Mouse (Mus musculus) T-helper 2 cell (primary cell): Measurements from ENCODE around the gene Zcwpw1.

Experiments
- in situ Hi-C: fragments of 300-600 bp; cut with MboI, MseI; formaldehyde crosslinking; loops from one replicate; pipeline ENCODE4 v1.15.1; 2025; ENCODE audit warnings: high pct_unique_total_duplicates

The Zcwpw1 gene

GRCm38 (mm10) chr5:137782776-137783522, 4.6 kb upstream of the Zcwpw1 start:
- in situ Hi-C loops: no loop called here

DNA sequence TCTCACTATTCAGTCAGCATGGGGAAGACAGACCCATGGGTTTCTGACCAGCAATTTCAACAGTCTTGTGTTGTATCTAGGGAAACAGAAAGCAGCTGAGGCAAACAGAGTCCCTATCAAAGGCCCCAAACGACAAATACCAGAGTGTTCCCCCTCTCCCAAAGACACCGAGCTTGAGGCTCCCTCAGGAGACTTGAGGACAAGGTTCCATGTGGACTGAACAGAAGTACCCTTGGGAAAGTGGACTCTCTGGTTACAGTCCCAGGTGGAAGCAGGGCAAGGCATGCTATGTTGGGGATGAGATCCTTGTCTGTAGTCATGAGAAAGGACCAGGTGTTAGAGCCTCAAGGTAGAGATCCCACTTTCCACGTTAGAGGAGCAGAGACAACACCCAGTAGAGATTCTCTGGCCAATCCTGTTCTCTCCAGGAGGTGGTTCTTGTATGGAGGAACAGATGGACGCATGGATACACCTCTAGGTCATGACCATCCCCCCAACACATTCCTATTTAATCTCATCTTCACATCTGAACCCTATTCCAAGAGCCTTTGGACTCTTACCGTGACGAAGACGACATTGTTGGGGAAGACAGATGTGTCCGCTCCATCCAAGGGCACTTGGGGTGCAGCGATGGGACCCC, 3.6 kb upstream of the Zcwpw1 start:
- in situ Hi-C loops: no loop called here

DNA sequence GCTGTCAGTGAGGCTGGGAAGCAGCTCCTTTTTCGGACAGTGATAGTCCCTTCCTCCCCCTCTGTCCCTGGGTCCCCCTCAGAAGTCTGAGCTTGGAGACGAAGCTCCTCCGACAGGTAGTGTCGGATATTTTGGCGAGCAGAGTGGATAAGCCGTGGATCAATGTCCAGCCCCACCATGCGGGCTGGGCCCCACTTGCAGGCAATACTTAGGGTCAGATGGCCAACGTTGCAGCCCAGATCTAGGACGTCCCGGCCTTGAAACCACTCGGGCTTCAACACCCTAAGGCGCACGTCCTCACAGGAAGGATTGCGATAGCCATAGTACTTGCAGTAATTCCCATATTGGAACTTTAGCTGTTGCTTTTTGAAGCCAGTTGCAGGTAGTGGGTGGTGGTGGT, 3.1 kb upstream of the Zcwpw1 start:
- in situ Hi-C loops: no loop called here

DNA sequence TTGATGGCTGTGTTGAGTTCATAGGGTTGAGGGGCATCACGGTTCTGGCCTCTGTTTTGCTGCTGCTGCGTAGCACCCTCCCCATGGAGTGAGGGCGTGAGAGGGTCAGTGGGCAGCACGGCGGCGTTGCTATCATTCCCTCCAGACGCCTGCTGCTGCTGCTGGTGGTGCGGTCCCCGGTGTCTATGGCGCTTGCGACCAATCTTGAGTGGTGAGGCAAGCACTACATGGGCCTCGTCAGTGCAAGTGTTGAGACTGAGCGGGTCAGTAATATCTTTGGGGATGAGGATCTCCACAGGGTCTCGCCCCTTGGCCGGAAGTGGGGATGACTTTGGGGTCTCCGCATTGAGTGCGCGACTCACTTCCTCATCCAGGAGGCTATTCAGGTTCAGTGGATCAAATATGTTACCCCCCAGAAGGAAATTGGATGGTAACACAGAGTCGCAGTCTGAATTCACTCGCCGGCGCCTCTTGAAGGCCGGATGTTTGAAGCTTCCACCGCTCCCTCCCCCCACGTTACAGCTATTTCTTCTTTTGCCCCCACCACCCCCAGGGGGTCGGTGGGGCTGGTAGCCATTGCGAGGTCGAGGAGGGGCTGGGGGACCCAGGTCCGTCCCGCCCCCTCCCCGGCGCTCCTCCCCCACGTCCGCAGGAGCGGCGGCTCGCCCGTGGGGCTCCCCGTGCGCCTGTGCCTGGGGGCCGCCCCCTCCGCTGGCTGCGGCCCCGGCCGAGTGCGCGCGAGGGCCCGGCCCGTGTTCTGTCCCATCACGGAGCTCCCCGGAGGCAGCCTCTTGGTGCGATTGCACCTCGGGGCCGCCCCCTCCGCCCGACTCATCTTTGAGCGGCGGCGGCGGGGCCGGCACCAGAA, 2.2 kb upstream of the Zcwpw1 start:
- in situ Hi-C loops: no loop called here

DNA sequence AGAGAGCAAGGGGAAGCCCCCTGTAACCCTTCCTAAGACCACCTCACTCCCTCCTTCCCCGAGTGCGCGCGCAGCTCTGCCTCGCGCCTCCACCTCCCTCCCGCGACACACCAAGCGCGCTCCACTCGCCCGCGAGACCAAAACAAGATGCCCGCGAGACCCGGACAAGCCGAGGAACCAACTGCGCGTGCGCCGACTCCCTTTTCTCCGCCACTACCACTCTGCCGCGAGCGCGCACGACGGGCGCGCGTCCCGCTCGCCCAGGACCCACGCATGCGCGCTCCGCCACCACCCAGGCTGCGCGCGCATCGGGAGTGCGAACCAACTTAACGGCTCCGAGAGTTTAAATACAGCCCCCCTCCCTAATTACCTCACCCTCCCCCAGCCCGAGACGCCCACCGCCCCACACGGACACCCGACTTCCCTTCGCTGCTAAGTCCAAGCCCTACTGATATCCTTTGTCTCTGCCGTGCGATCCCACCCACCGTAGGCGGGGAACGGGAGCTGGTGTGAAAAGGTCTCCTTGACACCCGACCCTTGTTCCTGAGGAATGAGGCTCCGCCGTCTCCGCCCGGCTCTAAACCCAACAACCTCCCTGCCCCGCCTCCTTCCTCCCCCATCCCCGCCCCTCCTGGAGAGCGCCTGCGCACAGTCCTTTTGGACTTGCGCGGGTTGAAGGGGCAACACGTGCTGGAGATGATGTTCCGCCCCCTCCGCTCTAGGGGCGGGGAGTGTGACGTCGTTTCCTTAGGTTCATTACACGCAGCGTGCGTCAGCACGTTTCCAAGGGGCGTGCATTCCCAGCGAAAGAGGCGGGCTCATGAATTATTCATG, 1.3 kb upstream of the Zcwpw1 start:
- in situ Hi-C loops: no loop called here

DNA sequence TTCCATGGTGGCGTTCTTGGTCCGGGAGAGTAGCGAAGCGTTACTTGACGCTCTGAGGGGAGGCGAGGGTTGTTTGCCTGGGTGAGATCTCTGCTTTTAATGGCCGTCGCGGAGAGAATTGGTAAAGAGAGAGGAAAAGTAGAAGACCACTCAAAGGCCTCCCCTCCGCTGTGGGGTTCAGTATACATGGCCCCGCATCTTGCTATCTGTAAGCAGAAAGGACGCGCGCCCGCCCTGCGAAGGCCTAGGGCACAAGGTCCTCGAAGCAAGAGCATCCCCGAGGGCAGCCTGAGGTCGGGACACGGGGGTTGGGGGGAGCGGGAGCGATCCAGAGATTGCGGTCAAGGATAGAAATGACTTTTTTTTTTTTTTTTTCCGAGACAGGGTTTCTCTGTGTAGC, 573 bp downstream of the Zcwpw1 start:
- in situ Hi-C loops: no loop called here

DNA sequence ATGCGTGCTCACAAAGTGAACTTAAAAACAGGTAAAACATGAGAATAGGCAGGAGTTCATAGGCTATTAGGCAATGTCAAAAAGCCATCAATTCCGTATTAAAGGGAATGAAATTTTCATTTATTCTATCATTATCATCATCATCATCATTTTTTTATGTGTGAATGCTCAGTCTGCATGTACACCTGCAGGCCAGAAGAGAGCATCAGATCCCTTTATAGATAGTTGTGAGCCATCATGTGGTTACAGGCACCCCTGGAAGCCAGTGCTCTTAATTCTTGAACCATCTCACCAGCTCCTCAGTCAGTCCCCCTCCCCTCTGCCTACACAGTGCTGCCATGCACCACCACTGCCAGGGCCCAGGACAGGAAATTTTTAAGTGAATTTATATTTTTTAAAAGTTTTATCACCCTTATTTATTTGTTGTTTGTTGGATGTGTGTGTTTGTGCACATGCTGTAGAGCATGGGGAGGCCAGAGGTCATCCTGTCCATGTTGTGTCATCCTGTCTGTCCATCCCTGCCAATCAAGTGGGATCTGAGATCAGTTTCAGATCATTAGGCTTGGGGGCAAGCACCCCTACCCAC, 1.4 kb downstream of the Zcwpw1 start:
- in situ Hi-C loops: no loop called here

- in situ Hi-C loops: no loop called here
Measured at GRCm38 (mm10) chr5:137791553-137791952, 4.0 kb downstream of the Zcwpw1 start.

DNA sequence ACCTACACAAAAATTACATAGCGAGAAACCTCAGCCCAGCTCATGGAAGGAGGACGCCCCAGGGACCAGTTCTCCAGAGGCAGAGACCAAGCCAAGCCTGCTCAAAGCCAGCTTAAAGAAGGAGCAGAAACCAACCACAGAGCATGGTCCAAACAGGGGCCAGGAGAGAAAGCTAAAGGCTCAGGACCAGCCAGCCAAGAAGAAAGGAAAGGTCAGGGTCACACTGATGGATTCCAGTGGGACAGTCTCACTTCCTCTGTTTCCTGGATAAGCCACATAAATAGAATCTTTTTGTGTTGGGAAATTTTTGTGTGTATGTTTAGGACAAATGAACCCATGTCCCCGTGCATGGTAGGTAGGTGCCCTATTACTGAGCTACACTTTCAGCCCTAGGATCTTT, 9.0 kb downstream of the Zcwpw1 start:
- in situ Hi-C loops: loop anchor here (5.0 kb wide), 1 partner anchor 76 kb away; the partner anchor contains the start of gene Pilrb2

- in situ Hi-C loops: no loop called here
Measured at GRCm38 (mm10) chr5:137800917-137801316, 13.3 kb downstream of the Zcwpw1 start.

DNA sequence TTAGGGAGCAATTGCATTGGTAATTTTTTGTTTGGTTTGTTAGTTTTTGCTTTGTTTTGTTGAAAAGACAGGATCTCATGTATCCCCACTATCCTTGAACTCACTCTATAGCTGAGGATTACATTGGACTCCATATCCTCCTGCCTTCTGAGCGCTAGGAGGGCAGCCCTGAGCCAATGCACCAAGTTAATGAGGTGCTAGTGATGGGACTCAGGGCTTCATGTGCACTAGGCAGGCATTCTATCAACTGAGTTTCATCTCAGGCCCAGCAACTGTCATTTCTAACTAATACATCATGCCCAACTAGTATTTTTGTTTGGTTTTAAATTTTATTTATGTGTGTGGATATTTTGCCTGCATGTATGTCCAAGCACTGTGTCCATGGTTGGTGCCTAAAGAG, 18.6 kb downstream of the Zcwpw1 start:
- in situ Hi-C loops: no loop called here

DNA sequence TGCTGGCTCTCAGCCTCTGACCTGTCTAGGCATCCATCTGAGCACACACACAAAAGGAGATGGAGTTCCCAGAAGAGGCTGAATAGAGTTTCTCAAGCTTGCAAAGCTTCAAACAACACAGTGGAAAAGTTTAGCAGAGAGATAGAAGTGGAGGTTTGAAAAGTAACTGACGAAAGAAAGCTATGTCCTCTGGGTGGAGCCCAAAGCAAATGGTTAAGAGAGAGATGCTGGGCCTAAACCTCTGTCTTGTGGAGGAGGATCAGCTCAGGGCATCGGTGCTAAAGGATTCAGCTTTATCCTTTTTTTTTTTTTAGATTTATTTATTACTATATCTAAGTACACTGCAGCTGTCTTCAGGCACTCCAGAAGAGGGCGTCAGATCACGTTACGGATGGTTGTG, 20.7 kb downstream of the Zcwpw1 start:
- in situ Hi-C loops: no loop called here

GRCm38 (mm10) chr5:137817466-137818222, 30.0 kb downstream of the Zcwpw1 start:
- in situ Hi-C loops: loop anchor here (10.0 kb wide), 1 partner anchor 817 kb away; no protein-coding TSS in a partner anchor

DNA sequence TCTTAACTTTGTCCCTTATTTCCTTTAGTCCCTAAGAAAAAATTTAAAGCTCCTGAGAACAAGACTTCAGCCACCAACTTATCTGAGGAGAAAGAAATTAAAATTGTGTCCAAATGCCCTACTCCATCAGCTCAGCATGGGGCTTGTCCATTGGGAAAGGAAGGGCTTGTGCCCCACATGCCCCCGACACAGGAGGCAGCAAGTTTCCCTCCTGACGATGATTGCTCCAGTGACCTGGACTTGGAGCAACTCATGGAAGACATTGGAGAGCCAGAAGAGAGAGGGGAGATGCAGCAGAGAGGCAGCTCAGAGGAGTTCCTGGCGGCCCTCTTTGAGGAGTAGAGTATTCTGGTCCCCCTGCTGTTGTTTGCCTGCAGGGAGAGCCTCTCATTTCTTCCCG, 34.5 kb downstream of the Zcwpw1 start:
- in situ Hi-C loops: no loop called here

DNA sequence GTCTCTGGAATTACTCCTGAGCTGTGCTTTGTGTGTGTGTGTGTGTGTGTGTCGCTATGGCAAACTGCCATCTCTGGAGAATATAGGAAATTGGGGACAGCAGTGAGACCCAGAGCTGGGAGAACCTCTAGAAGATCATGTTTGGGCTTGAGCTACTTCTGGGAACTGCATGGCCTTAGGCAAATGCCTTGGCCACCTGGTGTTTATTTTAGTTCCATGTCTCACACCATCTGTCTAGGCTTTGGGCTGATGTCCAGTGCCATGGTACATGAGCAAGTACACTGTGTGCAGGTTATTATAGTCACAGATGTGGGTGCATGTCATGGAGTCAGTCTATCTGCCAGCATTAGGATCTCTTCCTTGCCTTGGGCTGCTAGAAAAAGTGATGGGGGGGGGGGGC, 35.0 kb downstream of the Zcwpw1 start:
- in situ Hi-C loops: no loop called here

DNA sequence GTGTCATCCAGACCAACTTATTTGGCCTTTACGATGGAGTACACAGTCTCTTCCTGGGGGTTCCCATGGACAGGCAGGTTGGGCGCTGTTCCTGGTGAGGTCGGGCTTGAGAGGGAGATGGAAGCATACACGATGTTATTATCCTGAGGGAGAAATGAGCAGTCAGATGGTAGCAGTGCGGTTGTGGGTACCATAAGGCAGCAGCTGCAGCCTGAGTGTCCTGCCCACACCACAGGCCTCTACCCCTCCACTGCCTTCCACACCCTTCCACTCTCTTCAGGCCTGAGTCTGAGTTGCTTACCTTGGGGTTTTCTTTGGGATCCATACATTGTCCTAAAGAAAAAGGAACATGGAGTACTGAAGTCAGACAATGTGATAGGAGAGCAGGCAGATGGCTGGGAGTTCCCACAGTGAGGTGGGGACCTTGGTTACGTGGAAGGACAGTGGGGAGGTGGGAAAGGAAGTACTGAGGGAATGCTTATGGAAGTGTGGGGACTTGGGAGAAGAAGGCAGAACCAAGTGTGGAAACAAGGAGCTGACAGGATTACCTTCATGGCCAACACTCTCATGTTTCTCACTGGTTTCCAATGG, 36.0 kb downstream of the Zcwpw1 start:
- in situ Hi-C loops: no loop called here

DNA sequence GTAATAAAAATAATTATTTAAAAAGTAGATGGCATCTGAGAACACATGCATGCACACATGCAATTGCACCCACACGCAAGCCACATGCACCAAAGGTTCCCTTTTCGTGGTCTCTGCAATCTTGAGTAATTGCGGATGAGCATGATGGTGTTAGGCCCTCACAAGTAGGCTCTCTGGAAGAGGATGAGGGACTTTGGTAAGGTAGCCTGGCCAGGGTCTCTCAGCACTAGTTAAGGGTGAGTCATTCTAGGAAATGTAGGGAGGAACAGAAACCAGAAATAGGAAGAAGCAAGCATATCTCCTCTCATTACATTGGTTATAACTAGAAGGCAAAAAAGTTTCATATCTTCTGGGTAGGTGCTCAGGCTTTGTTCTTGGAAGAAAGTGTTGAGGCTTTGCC, 37.4 kb downstream of the Zcwpw1 start:
- in situ Hi-C loops: no loop called here

DNA sequence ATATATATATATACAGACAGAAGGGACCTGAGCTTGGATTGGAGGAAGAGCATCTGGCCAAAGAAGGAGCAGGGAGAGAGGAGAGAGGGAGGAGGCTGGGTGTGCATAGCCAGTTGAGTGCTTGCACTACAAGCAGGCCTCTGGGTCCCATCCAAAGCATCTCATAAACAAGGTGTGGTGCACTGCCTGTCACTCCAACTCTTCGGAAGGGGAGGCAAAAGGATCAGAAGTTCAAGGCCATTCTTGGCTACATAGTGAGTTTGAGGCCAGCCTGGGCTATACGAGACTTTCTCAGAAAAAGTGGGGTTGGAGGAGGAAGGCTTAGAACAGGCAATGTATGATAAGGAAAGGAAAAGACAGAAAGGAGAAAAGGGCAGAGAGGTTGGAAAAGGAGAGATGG, 38.4 kb downstream of the Zcwpw1 start:
- in situ Hi-C loops: no loop called here

DNA sequence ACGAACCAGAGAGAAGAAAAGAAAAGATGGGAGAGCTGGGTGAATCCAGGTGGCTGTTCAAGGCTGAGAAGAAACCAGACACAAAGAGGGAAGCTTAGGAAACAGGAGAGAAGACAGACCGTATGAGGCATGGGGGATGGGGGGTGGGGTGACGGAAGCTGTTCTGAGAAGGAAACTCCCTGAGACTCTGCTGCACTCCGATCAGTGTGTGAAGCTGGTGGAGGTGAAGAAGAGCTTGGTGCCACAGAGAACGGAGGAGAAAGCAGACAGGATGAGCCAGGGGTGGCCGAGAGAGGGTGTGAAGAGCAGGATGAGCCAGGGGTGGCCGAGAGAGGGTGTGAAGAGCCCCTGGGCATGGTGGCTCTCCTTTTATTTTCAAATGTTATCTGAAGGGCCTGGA, 38.8 kb downstream of the Zcwpw1 start:
- in situ Hi-C loops: no loop called here

DNA sequence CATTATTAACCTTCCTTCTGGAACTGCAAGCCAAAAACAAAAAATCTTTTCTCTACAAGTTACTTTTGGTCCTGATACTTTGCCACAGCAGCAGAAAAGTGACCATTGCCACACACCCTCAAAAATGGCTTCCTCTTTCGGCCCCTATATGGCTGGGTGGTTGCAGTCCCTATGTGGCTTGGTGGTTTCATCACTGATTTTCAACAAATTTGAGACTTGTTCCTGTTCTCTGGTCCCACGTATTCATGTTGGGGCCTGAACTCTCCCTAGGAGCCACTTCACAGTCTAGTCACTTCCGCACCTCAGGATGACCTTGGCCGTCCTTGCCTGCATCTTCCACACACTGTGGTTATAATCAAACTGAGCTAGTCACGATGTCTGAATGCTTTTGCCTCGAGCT, 41.1 kb downstream of the Zcwpw1 start:
- in situ Hi-C loops: no loop called here
